Mouse (Mus musculus): ENCODE data around the gene Chd4. TPM values are rescaled to one million over a fixed set of nuclear protein-coding genes. Genes with fewer than 3 reads are reported as not detected.

Gene Chd4
- polyA plus RNA-seq, 2 experiments, result 78.6 to 89.7 TPM

GRCm38 (mm10) chr6:125170194-125170593 lies 74.4 kb downstream of the Chd4 start:
- 79% methylated on average over 6 of the region's 6 CpGs for WGBS
- Histone ChIP-seq H3K4me2 (replicated peaks; ENCODE audit: low read depth, low read length, severe bottlenecking) (no peak overlapping the region), H3K36me3 (ENCODE audit: control insufficient read depth, insufficient read depth, low read length) (peaks cover 79% of the 10 kb centered on the region), H3K27me3 (ENCODE audit: control insufficient read depth, insufficient read depth, low read length) (no peaks in the 10 kb centered on the region), H3K27ac (replicated peaks; ENCODE audit: low read depth, low read length) (no peak overlapping the region), H3K9ac (ENCODE audit: low read depth, low read length, severe bottlenecking) (no peak overlapping the region), H3K9me3 (ENCODE audit: control insufficient read depth, low read length) (no peaks in the 10 kb centered on the region), H3K4me1 (ENCODE audit: control insufficient read depth, insufficient read depth, low read length) (peaks cover 16% of the 10 kb centered on the region), H3K4me3 (replicated peaks; ENCODE audit: low read length) (no peak overlapping the region)
- no peak for TF ChIP-seq POLR2A (IDR thresholded peaks at IDR 0.05; ENCODE audit: borderline replicate concordance, extremely low read depth, insufficient read depth, insufficient read length)
- no peak for DNase-seq (ENCODE audit: low spot score)
- ATAC-seq (ENCODE audit: low FRiP score, low read depth), result no peak

GRCm38 (mm10) chr6:125172474-125172873 lies 76.7 kb downstream of the Chd4 start:
- Histone ChIP-seq H3K27me3 (ENCODE audit: control insufficient read depth, insufficient read depth, low read length) (no peaks in the 10 kb centered on the region), H3K27ac (replicated peaks; ENCODE audit: low read depth, low read length) (no peak overlapping the region), H3K9me3 (ENCODE audit: control insufficient read depth, low read length) (no peaks in the 10 kb centered on the region), H3K36me3 (ENCODE audit: control insufficient read depth, insufficient read depth, low read length) (peaks cover 97% of the 10 kb centered on the region), H3K4me2 (replicated peaks; ENCODE audit: low read depth, low read length, severe bottlenecking) (no peak overlapping the region), H3K9ac (ENCODE audit: low read depth, low read length, severe bottlenecking) (no peak overlapping the region), H3K4me1 (ENCODE audit: control insufficient read depth, insufficient read depth, low read length) (peaks cover 3% of the 10 kb centered on the region), H3K4me3 (replicated peaks; ENCODE audit: low read length) (no peak overlapping the region)
- no peak for ATAC-seq (ENCODE audit: low FRiP score, low read depth)
- WGBS, result 89% methylated on average over 2 of the region's 2 CpGs
- no peak for DNase-seq (ENCODE audit: low spot score)
- TF ChIP-seq POLR2A (IDR thresholded peaks at IDR 0.05; ENCODE audit: borderline replicate concordance, extremely low read depth, insufficient read depth, insufficient read length), result no peak

GRCm38 (mm10) chr6:125173256-125173655 lies 77.5 kb downstream of the Chd4 start:
- WGBS, result 94% methylated on average over 7 of the region's 7 CpGs
- no peak overlapping the region for H3K27ac ChIP-seq (replicated peaks; ENCODE audit: low read depth, low read length)
- H3K9ac ChIP-seq (ENCODE audit: low read depth, low read length, severe bottlenecking), result no peak overlapping the region
- H3K27me3 ChIP-seq (ENCODE audit: control insufficient read depth, insufficient read depth, low read length), result no peaks in the 10 kb centered on the region
- H3K4me3 ChIP-seq (replicated peaks; ENCODE audit: low read length), result no peak overlapping the region
- ATAC-seq (ENCODE audit: low FRiP score, low read depth), result no peak
- no peak for TF ChIP-seq POLR2A (IDR thresholded peaks at IDR 0.05; ENCODE audit: borderline replicate concordance, extremely low read depth, insufficient read depth, insufficient read length)
- no peaks in the 10 kb centered on the region for H3K4me1 ChIP-seq (ENCODE audit: control insufficient read depth, insufficient read depth, low read length)
- no peak overlapping the region for H3K4me2 ChIP-seq (replicated peaks; ENCODE audit: low read depth, low read length, severe bottlenecking)
- DNase-seq (ENCODE audit: low spot score), result no peak
- no peaks in the 10 kb centered on the region for H3K9me3 ChIP-seq (ENCODE audit: control insufficient read depth, low read length)
- H3K36me3 ChIP-seq (ENCODE audit: control insufficient read depth, insufficient read depth, low read length), result peaks cover 97% of the 10 kb centered on the region

- no peak overlapping the region for H3K4me2 ChIP-seq (replicated peaks; ENCODE audit: low read depth, low read length, severe bottlenecking)
- DNase-seq (ENCODE audit: low spot score) (no peak), ATAC-seq (ENCODE audit: low FRiP score, low read depth) (no peak)
- 96% methylated on average over 5 of the region's 5 CpGs for WGBS
- H3K9me3 ChIP-seq (ENCODE audit: control insufficient read depth, low read length), result no peaks in the 10 kb centered on the region
- no peak overlapping the region for H3K9ac ChIP-seq (ENCODE audit: low read depth, low read length, severe bottlenecking)
- TF ChIP-seq POLR2A (IDR thresholded peaks at IDR 0.05; ENCODE audit: borderline replicate concordance, extremely low read depth, insufficient read depth, insufficient read length), result no peak
- H3K27me3 ChIP-seq (ENCODE audit: control insufficient read depth, insufficient read depth, low read length), result no peaks in the 10 kb centered on the region
- H3K4me1 ChIP-seq (ENCODE audit: control insufficient read depth, insufficient read depth, low read length), result no peaks in the 10 kb centered on the region
- peaks cover 95% of the 10 kb centered on the region for H3K36me3 ChIP-seq (ENCODE audit: control insufficient read depth, insufficient read depth, low read length)
- no peak overlapping the region for H3K4me3 ChIP-seq (replicated peaks; ENCODE audit: low read length)
- no peak overlapping the region for H3K27ac ChIP-seq (replicated peaks; ENCODE audit: low read depth, low read length)
These were observed 79.7 kb downstream of the Chd4 start for GRCm38 (mm10) chr6:125175469-125175868.

DNA sequence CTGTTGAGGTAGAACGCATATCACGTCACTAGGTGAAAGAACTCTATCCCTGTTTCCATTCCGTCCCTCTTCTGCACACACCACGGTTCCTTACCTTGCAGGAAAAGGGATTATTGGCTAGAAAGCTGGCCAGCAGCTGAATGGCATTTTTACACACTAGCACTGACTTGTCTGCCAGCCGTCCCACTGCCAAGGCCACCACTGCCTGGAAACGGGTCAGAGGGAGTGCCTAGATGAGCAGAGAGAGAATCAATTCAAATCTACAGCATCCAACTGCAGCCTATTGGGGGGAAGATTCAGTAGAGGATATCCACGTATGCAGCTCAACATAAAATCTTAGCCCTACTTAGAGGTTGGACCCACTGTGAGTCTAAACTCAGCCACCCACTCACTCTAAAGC lies 83.8 kb downstream of the Chd4 start:
- ATAC-seq (ENCODE audit: low FRiP score, low read depth), result no peak
- no peak for TF ChIP-seq POLR2A (IDR thresholded peaks at IDR 0.05; ENCODE audit: borderline replicate concordance, extremely low read depth, insufficient read depth, insufficient read length)
- Histone ChIP-seq H3K4me2 (replicated peaks; ENCODE audit: low read depth, low read length, severe bottlenecking) (no peak overlapping the region), H3K4me3 (replicated peaks; ENCODE audit: low read length) (no peak overlapping the region), H3K27me3 (ENCODE audit: control insufficient read depth, insufficient read depth, low read length) (no peaks in the 10 kb centered on the region), H3K4me1 (ENCODE audit: control insufficient read depth, insufficient read depth, low read length) (no peaks in the 10 kb centered on the region), H3K9ac (ENCODE audit: low read depth, low read length, severe bottlenecking) (no peak overlapping the region), H3K9me3 (ENCODE audit: control insufficient read depth, low read length) (no peaks in the 10 kb centered on the region), H3K36me3 (ENCODE audit: control insufficient read depth, insufficient read depth, low read length) (peaks cover 98% of the 10 kb centered on the region), H3K27ac (replicated peaks; ENCODE audit: low read depth, low read length) (no peak overlapping the region)
- no peak for DNase-seq (ENCODE audit: low spot score)
- 90% methylated on average over 7 of the region's 7 CpGs for WGBS

Small RNA genes lying within 50 kb of the gene (microRNA-seq; reads per million reads assigned to microRNA genes)
- not detected for gene Mir7045

Other genes starting within 250 kb of the Chd4 start
- 339 and 401 TPM in 2 replicates for gene P3h3, start 238.2 kb upstream of the Chd4 start, polyA plus RNA-seq (2012; rRNA removed)
- 57.5 and 67.6 TPM in 2 replicates for gene P3h3, start 238.2 kb upstream of the Chd4 start, polyA plus RNA-seq (2014; fragmentation: Nextera tagmentation; extraction: Ambion mirVana)
- gene Gpr162, start 232.0 kb upstream of the Chd4 start, polyA plus RNA-seq (2012; rRNA removed), result 7.5 and 10.8 TPM in 2 replicates
- gene Gpr162, start 232.0 kb upstream of the Chd4 start, polyA plus RNA-seq (2014; fragmentation: Nextera tagmentation; extraction: Ambion mirVana), result 2.1 and 2.3 TPM in 2 replicates
- gene Cd4, start 207.8 kb upstream of the Chd4 start, polyA plus RNA-seq (2012; rRNA removed), result 0.23 and 0.26 TPM in 2 replicates
- gene Cd4, start 207.8 kb upstream of the Chd4 start, polyA plus RNA-seq (2014; fragmentation: Nextera tagmentation; extraction: Ambion mirVana), result 0.10 and 0.51 TPM in 2 replicates
- 2.3 and 3.2 TPM in 2 replicates for gene Lag3, start 184.3 kb upstream of the Chd4 start, polyA plus RNA-seq (2012; rRNA removed)
- 2.0 and 2.6 TPM in 2 replicates for gene Lag3, start 184.3 kb upstream of the Chd4 start, polyA plus RNA-seq (2014; fragmentation: Nextera tagmentation; extraction: Ambion mirVana)
- gene Ptms, start 175.9 kb upstream of the Chd4 start, polyA plus RNA-seq (2012; rRNA removed), result 1,126 and 1,778 TPM in 2 replicates
- gene Ptms, start 175.9 kb upstream of the Chd4 start, polyA plus RNA-seq (2014; fragmentation: Nextera tagmentation; extraction: Ambion mirVana), result 306 and 353 TPM in 2 replicates
- gene Mlf2, start 164.6 kb upstream of the Chd4 start, polyA plus RNA-seq (2012; rRNA removed), result 407 and 471 TPM in 2 replicates
- gene Mlf2, start 164.6 kb upstream of the Chd4 start, polyA plus RNA-seq (2014; fragmentation: Nextera tagmentation; extraction: Ambion mirVana), result 355 and 380 TPM in 2 replicates
- 215 and 251 TPM in 2 replicates for gene Cops7a, start 130.4 kb upstream of the Chd4 start, polyA plus RNA-seq (2012; rRNA removed)
- 137 and 144 TPM in 2 replicates for gene Cops7a, start 130.4 kb upstream of the Chd4 start, polyA plus RNA-seq (2014; fragmentation: Nextera tagmentation; extraction: Ambion mirVana)
- 35.2 and 44.6 TPM in 2 replicates for gene Pianp, start 99.3 kb upstream of the Chd4 start, polyA plus RNA-seq (2012; rRNA removed)
- gene Pianp, start 99.3 kb upstream of the Chd4 start, polyA plus RNA-seq (2014; fragmentation: Nextera tagmentation; extraction: Ambion mirVana), result 20.0 and 20.3 TPM in 2 replicates
- 103 and 130 TPM in 2 replicates for gene Zfp384, start 86.8 kb upstream of the Chd4 start, polyA plus RNA-seq (2012; rRNA removed)
- gene Zfp384, start 86.8 kb upstream of the Chd4 start, polyA plus RNA-seq (2014; fragmentation: Nextera tagmentation; extraction: Ambion mirVana), result 12.4 and 14.6 TPM in 2 replicates
- 143 TPM in 2 replicates for gene Ing4, start 56.2 kb upstream of the Chd4 start, polyA plus RNA-seq (2012; rRNA removed)
- gene Ing4, start 56.2 kb upstream of the Chd4 start, polyA plus RNA-seq (2014; fragmentation: Nextera tagmentation; extraction: Ambion mirVana), result 122 and 131 TPM in 2 replicates
- 28.9 and 31.3 TPM in 2 replicates for gene Acrbp, start 46.3 kb upstream of the Chd4 start, polyA plus RNA-seq (2012; rRNA removed)
- gene Acrbp, start 46.3 kb upstream of the Chd4 start, polyA plus RNA-seq (2014; fragmentation: Nextera tagmentation; extraction: Ambion mirVana), result 9.4 and 13.9 TPM in 2 replicates
- gene Lpar5, start 28.1 kb upstream of the Chd4 start, polyA plus RNA-seq (2012; rRNA removed), result 3.9 and 5.0 TPM in 2 replicates
- gene Lpar5, start 28.1 kb upstream of the Chd4 start, polyA plus RNA-seq (2014; fragmentation: Nextera tagmentation; extraction: Ambion mirVana), result 2.5 and 4.0 TPM in 2 replicates
- gene Nop2, start 35.9 kb downstream of the Chd4 start, polyA plus RNA-seq (2012; rRNA removed), result 43.7 and 48.5 TPM in 2 replicates
- 54.2 TPM in 2 replicates for gene Nop2, start 35.9 kb downstream of the Chd4 start, polyA plus RNA-seq (2014; fragmentation: Nextera tagmentation; extraction: Ambion mirVana)
- 64.7 and 78.6 TPM in 2 replicates for gene Iffo1, start 49.3 kb downstream of the Chd4 start, polyA plus RNA-seq (2012; rRNA removed)
- gene Iffo1, start 49.3 kb downstream of the Chd4 start, polyA plus RNA-seq (2014; fragmentation: Nextera tagmentation; extraction: Ambion mirVana), result 25.9 and 34.1 TPM in 2 replicates
- 3,758 and 4,454 TPM in 2 replicates for gene Gapdh, start 70.5 kb downstream of the Chd4 start, polyA plus RNA-seq (2012; rRNA removed)
- gene Gapdh, start 70.5 kb downstream of the Chd4 start, polyA plus RNA-seq (2014; fragmentation: Nextera tagmentation; extraction: Ambion mirVana), result 1,656 and 1,691 TPM in 2 replicates
- gene Ncapd2, start 95.7 kb downstream of the Chd4 start, polyA plus RNA-seq (2012; rRNA removed), result 250 and 270 TPM in 2 replicates
- 82.9 and 96.9 TPM in 2 replicates for gene Ncapd2, start 95.7 kb downstream of the Chd4 start, polyA plus RNA-seq (2014; fragmentation: Nextera tagmentation; extraction: Ambion mirVana)
- 56.5 and 75.0 TPM in 2 replicates for gene Mrpl51, start 95.8 kb downstream of the Chd4 start, polyA plus RNA-seq (2012; rRNA removed)
- 189 and 199 TPM in 2 replicates for gene Mrpl51, start 95.8 kb downstream of the Chd4 start, polyA plus RNA-seq (2014; fragmentation: Nextera tagmentation; extraction: Ambion mirVana)
- gene Vamp1, start 119.6 kb downstream of the Chd4 start, polyA plus RNA-seq (2012; rRNA removed), result 14.7 and 16.2 TPM in 2 replicates
- 2.4 and 2.6 TPM in 2 replicates for gene Vamp1, start 119.6 kb downstream of the Chd4 start, polyA plus RNA-seq (2014; fragmentation: Nextera tagmentation; extraction: Ambion mirVana)
- gene Tapbpl, start 135.9 kb downstream of the Chd4 start, polyA plus RNA-seq (2012; rRNA removed), result 2.7 and 2.8 TPM in 2 replicates
- gene Tapbpl, start 135.9 kb downstream of the Chd4 start, polyA plus RNA-seq (2014; fragmentation: Nextera tagmentation; extraction: Ambion mirVana), result 3.4 and 3.7 TPM in 2 replicates
- 0.22 and 0.50 TPM in 2 replicates for gene Cd27, start 141.0 kb downstream of the Chd4 start, polyA plus RNA-seq (2012; rRNA removed)
- 1.3 and 1.5 TPM in 2 replicates for gene Cd27, start 141.0 kb downstream of the Chd4 start, polyA plus RNA-seq (2014; fragmentation: Nextera tagmentation; extraction: Ambion mirVana)
- gene Tuba3a, start 190.1 kb downstream of the Chd4 start, polyA plus RNA-seq (2012; rRNA removed), result 0.45 and 0.47 TPM in 2 replicates
- 0.30 TPM in 1 of 2 replicates, not detected in the other for gene Tuba3a, start 190.1 kb downstream of the Chd4 start, polyA plus RNA-seq (2014; fragmentation: Nextera tagmentation; extraction: Ambion mirVana)
- gene Ltbr, start 217.9 kb downstream of the Chd4 start, polyA plus RNA-seq (2012; rRNA removed), result 52.7 and 68.8 TPM in 2 replicates
- gene Ltbr, start 217.9 kb downstream of the Chd4 start, polyA plus RNA-seq (2014; fragmentation: Nextera tagmentation; extraction: Ambion mirVana), result 45.8 and 51.1 TPM in 2 replicates
- gene Scnn1a, start 224.7 kb downstream of the Chd4 start, polyA plus RNA-seq (2012; rRNA removed), result 2.5 and 2.9 TPM in 2 replicates
- gene Scnn1a, start 224.7 kb downstream of the Chd4 start, polyA plus RNA-seq (2014; fragmentation: Nextera tagmentation; extraction: Ambion mirVana), result 1.8 and 1.9 TPM in 2 replicates